Mouse (Mus musculus): ENCODE results near the gene Cyp2d10. TPM values are rescaled to one million over a fixed set of nuclear protein-coding genes. Genes with fewer than 3 reads are reported as not detected.
A peak's percentile ranks its signal among the peaks of the same experiment; 100 is the strongest.

Gene Cyp2d10
- total RNA-seq, 2 experiments from 2014 or later: not detected

GRCm38 (mm10) chr15:82362234-82362633, 44.8 kb downstream of the Cyp2d10 start:
- no peak for DNase-seq (ENCODE audit: low spot score in 2 of 2)

- no peak for DNase-seq (ENCODE audit: low spot score in 2 of 2)
Measured at GRCm38 (mm10) chr15:82361459-82362018, 45.5 kb downstream of the Cyp2d10 start.

GRCm38 (mm10) chr15:82358431-82359260, 48.3 kb downstream of the Cyp2d10 start:
- no peak for DNase-seq (ENCODE audit: low spot score in 2 of 2)

DNA sequence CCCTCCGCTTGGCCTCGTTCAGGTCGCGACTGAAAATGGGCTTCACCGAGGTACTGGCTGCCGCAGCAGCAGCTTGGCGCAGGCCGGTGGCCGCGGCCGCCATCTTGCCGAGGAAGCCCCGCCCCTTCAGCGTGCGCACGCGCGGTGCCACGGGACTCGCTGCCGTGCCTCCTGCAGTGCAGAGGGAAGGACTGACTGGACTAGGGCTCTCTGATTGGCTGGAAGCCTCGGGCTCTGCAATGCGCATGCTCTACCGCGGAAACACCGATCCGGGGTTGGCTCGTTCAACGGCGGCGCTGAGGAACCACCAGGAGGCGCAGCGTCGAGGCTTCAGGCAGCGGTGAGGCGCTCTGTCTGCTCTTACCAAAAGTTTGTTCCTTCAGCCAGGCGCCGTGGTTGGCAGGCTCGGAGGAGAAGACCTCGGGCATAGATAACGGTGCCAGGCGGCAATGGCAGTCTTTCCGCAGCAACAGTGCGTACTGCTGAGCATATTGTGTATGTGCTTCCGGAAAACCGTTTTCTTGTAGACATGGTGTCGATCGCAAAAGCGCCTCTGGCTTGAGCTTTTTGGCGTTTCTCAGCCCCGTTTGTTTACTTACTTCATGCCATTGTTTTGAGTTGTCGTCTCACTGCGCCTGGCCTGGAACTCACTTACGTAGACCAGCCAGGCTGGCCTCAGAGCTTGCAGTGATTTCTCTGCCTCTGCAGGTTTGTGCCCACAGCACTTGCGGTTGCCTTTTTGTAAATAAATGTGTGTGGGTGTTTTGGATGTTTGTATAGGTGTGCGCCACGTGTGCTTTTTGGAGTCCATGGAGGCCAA, 52.7 kb downstream of the Cyp2d10 start, which contains the start of gene Ndufa6:
TSS of gene Ndufa6 (minus strand) at position 197 of the 820 bp plus-strand sequence.
- peak; percentile 96 for DNase-seq (ENCODE audit: low spot score in 2 of 2)

GRCm38 (mm10) chr15:82353745-82354113, 53.3 kb downstream of the Cyp2d10 start:
- DNase-seq (ENCODE audit: low spot score in 2 of 2): no peak

DNA sequence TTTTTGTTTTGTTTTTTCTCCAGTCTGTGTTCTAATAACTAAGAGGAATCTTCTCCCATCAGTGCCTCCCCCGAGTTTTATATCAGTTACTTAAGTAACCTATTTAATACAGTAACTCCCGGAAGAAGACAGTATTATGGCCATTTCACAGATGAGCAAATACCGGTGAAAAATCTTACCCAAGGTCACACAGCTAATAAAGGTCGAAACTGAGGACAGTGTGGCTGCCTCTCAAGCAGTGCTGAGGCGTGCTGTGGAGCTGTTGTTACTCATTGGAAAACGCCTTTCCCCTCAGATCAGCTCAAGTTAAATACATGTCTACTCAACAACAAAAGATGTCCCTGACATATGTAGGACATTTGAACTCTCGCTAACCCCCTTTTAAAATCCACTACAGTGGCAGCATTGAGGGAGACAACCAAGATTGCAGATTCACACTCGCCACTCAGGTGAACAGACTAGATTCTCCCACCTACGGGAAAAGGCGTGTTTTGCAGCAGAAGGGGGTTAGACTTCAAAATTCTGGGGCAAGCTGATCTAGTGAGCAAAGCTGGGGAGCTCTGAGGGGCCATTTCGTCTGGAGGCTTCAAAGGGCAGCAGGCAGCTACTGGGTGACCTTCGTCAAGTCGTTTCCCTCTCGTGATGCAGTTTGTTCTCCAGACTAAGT, 53.8 kb downstream of the Cyp2d10 start:
- no peak for DNase-seq (ENCODE audit: low spot score in 2 of 2)

Small RNA genes lying within 50 kb of the gene (microRNA-seq; reads per million reads assigned to microRNA genes)
- gene Gm25990 (ENCODE audit: borderline number of aligned reads in 2 of 2): 0 reads per million in 2 experiments
- gene Gm27331 (ENCODE audit: borderline number of aligned reads in 2 of 2): 0 reads per million in 2 experiments
- 0 reads per million in 2 experiments for gene Gm27622 (ENCODE audit: borderline number of aligned reads in 2 of 2)
- 0 reads per million in 2 experiments for gene Mir7684 (ENCODE audit: borderline number of aligned reads in 2 of 2)

Other genes starting within 250 kb of the Cyp2d10 start
- gene Shisa8, start 194.4 kb downstream of the Cyp2d10 start, total RNA-seq (2021): under 1 TPM; 0.13 to 0.27 TPM
- gene Tnfrsf13c, start 182.8 kb downstream of the Cyp2d10 start, total RNA-seq (2021): under 1 TPM; 0.16 to 0.17 TPM
- 1 to 10 TPM; 2.4 to 2.5 TPM for gene Cenpm, start 162.4 kb downstream of the Cyp2d10 start, total RNA-seq (2021)
- under 1 TPM; 0.33 to 0.90 TPM for gene 1500009C09Rik, start 154.8 kb downstream of the Cyp2d10 start, total RNA-seq (2021)
- gene Sept3, start 132.3 kb downstream of the Cyp2d10 start, total RNA-seq (2021): 1 to 10 TPM; 3.4 to 3.8 TPM
- not detected for gene Wbp2nl, start 108.2 kb downstream of the Cyp2d10 start, total RNA-seq (2021)
- 10 to 100 TPM; 46.1 to 67.0 TPM for gene Naga, start 68.3 kb downstream of the Cyp2d10 start, total RNA-seq (2021)
- gene Pheta2, start 68.3 kb downstream of the Cyp2d10 start, total RNA-seq (2021): 1 to 10 TPM in 1 of 2 experiments, under 1 TPM in 1; 0.46 to 1.1 TPM
- gene Smdt1, start 68.2 kb downstream of the Cyp2d10 start, total RNA-seq (2021): 100 to 1,000 TPM; 173 to 178 TPM
- 100 to 1,000 TPM; 512 to 543 TPM for gene Ndufa6, start 52.9 kb downstream of the Cyp2d10 start, total RNA-seq (2021)
- gene Cyp2d22, start 26.9 kb downstream of the Cyp2d10 start, total RNA-seq (2021): 10 to 100 TPM; 47.7 to 48.8 TPM
- under 1 TPM in 1 of 2 experiments, not detected in 1; 0.63 TPM for gene Cyp2d11, start 13.2 kb downstream of the Cyp2d10 start, total RNA-seq (2021)
- gene Cyp2d9, start 26.2 kb upstream of the Cyp2d10 start, total RNA-seq (2021): not detected
- not detected for gene Cyp2d12, start 147.9 kb upstream of the Cyp2d10 start, total RNA-seq (2021)
- not detected for gene Cyp2d34, start 213.8 kb upstream of the Cyp2d10 start, total RNA-seq (2021)

Data from adrenal gland, adult 18-20 months (tissue).